32 mouse cellular contexts compared by ENCODE assay signal in genomic region chr4:72120050-72120449, GRCm38 (mm10).
"Had no signal": no experiment of that assay in that cellular context is flagged by ENCODE, and none has a peak within 500 bp of the region (broad histone marks: within the 10 kb centered on the region; RNA-seq: fewer than 3 reads in every experiment).

No protein-coding gene starts in this region.

- H3K27ac ChIP-seq: left cerebral cortex, adult 2 months; limb, embryonic 10.5 days; limb, embryonic 12.5 days; limb, embryonic 13.5 days; limb, embryonic 15.5 days; liver, embryonic 12.5 days; liver, embryonic 13.5 days; liver, embryonic 14.5 days; liver, embryonic 15.5 days; lung, embryonic 15.5 days; macrophage; midbrain, embryonic 10.5 days; midbrain, embryonic 12.5 days; midbrain, embryonic 13.5 days; midbrain, embryonic 15.5 days had no signal

- H3K4me1 ChIP-seq: limb, embryonic 10.5 days; limb, embryonic 12.5 days; limb, embryonic 13.5 days; limb, embryonic 15.5 days; lung, embryonic 15.5 days; midbrain, embryonic 12.5 days; midbrain, embryonic 13.5 days; midbrain, embryonic 15.5 days had no signal

- H3K9me3 ChIP-seq: limb, embryonic 10.5 days; limb, embryonic 12.5 days; limb, embryonic 13.5 days; limb, embryonic 15.5 days; liver, embryonic 12.5 days; liver, embryonic 13.5 days; liver, embryonic 15.5 days; lung, embryonic 15.5 days; megakaryocyte, embryonic 14.5 days; midbrain, embryonic 10.5 days; midbrain, embryonic 12.5 days; midbrain, embryonic 13.5 days; midbrain, embryonic 15.5 days had no signal

- H3K27me3 ChIP-seq: limb, embryonic 12.5 days; limb, embryonic 13.5 days; limb, embryonic 15.5 days; liver, embryonic 12.5 days; liver, embryonic 13.5 days; liver, embryonic 15.5 days; lung, embryonic 15.5 days; megakaryocyte, embryonic 14.5 days; midbrain, embryonic 12.5 days; midbrain, embryonic 13.5 days; midbrain, embryonic 15.5 days had no signal

- H3K4me2 ChIP-seq: limb, embryonic 12.5 days; limb, embryonic 13.5 days; limb, embryonic 15.5 days; liver, embryonic 11.5 days; liver, embryonic 12.5 days; liver, embryonic 13.5 days; liver, embryonic 15.5 days; lung, embryonic 14.5 days; lung, embryonic 15.5 days; midbrain, embryonic 11.5 days; midbrain, embryonic 12.5 days; midbrain, embryonic 13.5 days; midbrain, embryonic 15.5 days had no signal

- H3K4me3 ChIP-seq: left cerebral cortex, adult 2 months; limb, embryonic 10.5 days; limb, embryonic 12.5 days; limb, embryonic 13.5 days; limb, embryonic 15.5 days; liver, embryonic 12.5 days; liver, embryonic 13.5 days; liver, embryonic 15.5 days; lung, embryonic 15.5 days; megakaryocyte, embryonic 14.5 days; midbrain, embryonic 10.5 days; midbrain, embryonic 12.5 days; midbrain, embryonic 13.5 days; midbrain, embryonic 15.5 days; myocyte had no signal

- DNase-seq: left cerebral cortex, postnatal 4 days; liver; liver, embryonic 13.5 days; liver, postnatal 0 days; lung, adult 18-20 months; lung, adult 2 months; lung, embryonic 14.5 days; lung, postnatal 10 days; lung, postnatal 14 days; lung, postnatal 36 days; lung, postnatal 4 days; midbrain, embryonic 14.5 days had no signal

- ATAC-seq: liver, embryonic 12.5 days; liver, postnatal 0 days; lung, postnatal 0 days; midbrain, embryonic 13.5 days; midbrain, embryonic 15.5 days; midbrain, embryonic 16.5 days had no signal

- H3K9ac ChIP-seq: limb, embryonic 12.5 days; limb, embryonic 13.5 days; limb, embryonic 15.5 days; liver, embryonic 12.5 days; liver, embryonic 13.5 days; liver, embryonic 14.5 days; liver, embryonic 15.5 days; liver, postnatal 0 days; lung, embryonic 14.5 days; lung, embryonic 15.5 days; midbrain, embryonic 12.5 days; midbrain, embryonic 13.5 days; midbrain, embryonic 15.5 days had no signal
